Mouse (Mus musculus) cerebellum, postnatal 10 days (tissue): ENCODE data around the gene Cdk19.
"Not testable (repeated sequence)": the region's sequence is repeated elsewhere in the genome, so short reads cannot be mapped to it uniquely, and the experiment has no call there.

ENCODE experiments used
- DNase-seq, 2 experiments: peaks; one replicate each; pipeline ENCODE4 v3.0.0; 2021; ENCODE audit warnings: mixed read lengths in 2 of 2

Gene Cdk19

GRCm38 (mm10) chr10:40489086-40489796, 149.9 kb downstream of the Cdk19 start:
- DNase-seq, result no peak

- peak in 1 of 2 experiments; percentile 30 for DNase-seq
Observed at GRCm38 (mm10) chr10:40491131-40491530, 151.8 kb downstream of the Cdk19 start.

- DNase-seq, result no peak
Observed at GRCm38 (mm10) chr10:40491748-40492147, 152.4 kb downstream of the Cdk19 start.

GRCm38 (mm10) chr10:40494181-40495162, 155.1 kb downstream of the Cdk19 start:
- no peak for DNase-seq

- no peak for DNase-seq
Observed at GRCm38 (mm10) chr10:40497301-40498041, 158.1 kb downstream of the Cdk19 start.

- DNase-seq, result no peak
Observed at GRCm38 (mm10) chr10:40498426-40498825, 159.1 kb downstream of the Cdk19 start.

GRCm38 (mm10) chr10:40499314-40500252, 160.2 kb downstream of the Cdk19 start:
- DNase-seq, result peak in 1 of 2 experiments; percentile 39

GRCm38 (mm10) chr10:40500723-40501245, 161.4 kb downstream of the Cdk19 start:
- DNase-seq, result no peak

- no peak for DNase-seq
Observed at GRCm38 (mm10) chr10:40502734-40503133, 163.4 kb downstream of the Cdk19 start.

- DNase-seq, result no peak
Observed at GRCm38 (mm10) chr10:40510356-40510755, 171.0 kb downstream of the Cdk19 start.

GRCm38 (mm10) chr10:40511221-40511677, 171.9 kb downstream of the Cdk19 start:
- no peak for DNase-seq

- no peak for DNase-seq
Observed at GRCm38 (mm10) chr10:40512185-40512584, 172.8 kb downstream of the Cdk19 start.

- not testable (repeated sequence) for DNase-seq
Observed at GRCm38 (mm10) chr10:40512996-40513395, 173.6 kb downstream of the Cdk19 start.

GRCm38 (mm10) chr10:40515225-40515681, 175.9 kb downstream of the Cdk19 start:
- no peak for DNase-seq

- peak in 1 of 2 experiments; percentile 42 for DNase-seq
Observed at GRCm38 (mm10) chr10:40516421-40516820, 177.1 kb downstream of the Cdk19 start.

GRCm38 (mm10) chr10:40519586-40519985, 180.2 kb downstream of the Cdk19 start:
- peak; percentile 86 to 91 for DNase-seq

- DNase-seq, result no peak
Observed at GRCm38 (mm10) chr10:40521579-40521978, 182.2 kb downstream of the Cdk19 start.

- DNase-seq, result no peak
Observed at GRCm38 (mm10) chr10:40523312-40523975, 184.1 kb downstream of the Cdk19 start.

- no peak for DNase-seq
Observed at GRCm38 (mm10) chr10:40524032-40524806, 184.9 kb downstream of the Cdk19 start.

- DNase-seq, result peak; percentile 76 to 88
Observed at GRCm38 (mm10) chr10:40524991-40525390, 185.6 kb downstream of the Cdk19 start.
